In the genomic region with DNA sequence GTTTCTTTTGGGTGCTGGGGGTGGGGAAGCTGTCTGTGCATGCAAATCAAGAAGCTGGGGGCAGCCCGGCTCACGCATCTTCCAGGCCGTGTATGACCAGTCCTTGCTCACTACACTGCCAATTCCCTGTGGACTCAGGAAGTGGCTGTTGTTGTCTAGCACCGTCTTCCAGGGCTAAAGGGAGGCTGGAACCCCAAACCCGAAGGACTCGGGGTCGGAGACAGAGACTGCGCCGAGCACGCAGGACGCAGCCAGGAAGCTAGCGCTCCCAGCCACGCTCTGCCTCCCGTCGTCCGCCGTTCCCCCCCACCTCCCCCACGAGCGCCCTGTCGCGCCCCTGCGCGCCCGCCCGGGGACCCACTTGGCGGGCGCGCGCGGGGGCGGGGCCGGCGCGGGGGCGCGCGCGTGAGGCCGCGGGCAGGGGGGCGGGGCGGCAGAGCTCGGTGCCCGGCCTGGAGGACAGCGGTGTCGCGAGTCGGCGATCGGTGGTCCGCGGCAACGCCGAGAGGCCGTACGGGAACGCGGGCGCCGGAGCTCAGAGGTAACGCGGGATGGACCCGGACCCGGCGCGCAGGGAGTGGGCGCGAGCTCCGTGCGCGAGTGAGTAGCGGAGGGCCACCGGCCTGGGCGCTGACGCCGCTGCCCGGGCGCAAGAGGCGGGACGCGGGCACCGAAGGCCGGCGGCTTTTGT, we compare ENCODE assay signal across 8 mouse cellular contexts. TPM values are rescaled to one million over a fixed set of nuclear protein-coding genes. Genes with fewer than 3 reads are reported as not detected.
DNase-seq lines count a peak whose midpoint lies in the region; ATAC-seq and TF ChIP-seq lines count a peak whose summit lies in the region.

Gene Hp1bp3 (plus strand): TSS at position 97 of the 691 bp plus-strand sequence.

- TF ChIP-seq EP300 in liver, postnatal 0 days (IDR thresholded peaks at IDR 0.05; ENCODE audit: low read depth), result no peak

- peak; percentile 91 for DNase-seq in G1E (ENCODE audit: low spot score)
- peak; percentile 70 to 87 for DNase-seq in cerebellum, adult 18-20 months
- DNase-seq in heart, postnatal 25 days (ENCODE audit: low spot score), result peak; percentile 72
- DNase-seq in layer of hippocampus, adult 11-12 months (ENCODE audit: low spot score), result peak; percentile 73
- peak; percentile 89 for DNase-seq in liver, postnatal 0 days
- DNase-seq in testis, postnatal 10 days (ENCODE audit: low spot score), result peak; percentile 89

- peak within 1 kb of the TSS; percentile 99 for H3K9ac ChIP-seq in forebrain, embryonic 16.5 days (replicated peaks; ENCODE audit: low read depth, low read length)
- peak within 1 kb of the TSS; percentile 99 for H3K9ac ChIP-seq in liver, postnatal 0 days (replicated peaks)
- peak within 1 kb of the TSS; percentile 99 for H3K9ac ChIP-seq in neural tube, embryonic 13.5 days

- peak within 1 kb of the TSS; percentile 99 for H3K4me3 ChIP-seq in G1E (ENCODE audit: low read depth, low read length)
- peak within 1 kb of the TSS; percentile 96 for H3K4me3 ChIP-seq in forebrain, embryonic 16.5 days (replicated peaks; ENCODE audit: low read length)
- peak within 1 kb of the TSS; percentile 97 for H3K4me3 ChIP-seq in liver, postnatal 0 days (ENCODE audit: low read depth, low read length)
- peak within 1 kb of the TSS; percentile 99 for H3K4me3 ChIP-seq in neural tube, embryonic 13.5 days

- TF ChIP-seq CTCF in G1E (IDR thresholded peaks at IDR 0.05; ENCODE audit: low read depth, low read length), result no peak
- no peak for TF ChIP-seq CTCF in liver, postnatal 0 days (IDR thresholded peaks at IDR 0.05; ENCODE audit: low read depth)

- ATAC-seq in G1E (ENCODE audit: extremely low read depth, insufficient number of reproducible peaks, low FRiP score, poor library complexity, severe bottlenecking), result peak; percentile 23
- peak; percentile 60 for ATAC-seq in forebrain, embryonic 16.5 days
- peak; percentile 69 for ATAC-seq in liver, postnatal 0 days
- ATAC-seq in neural tube, embryonic 13.5 days (ENCODE audit: low read depth), result peak; percentile 87

- H3K36me3 ChIP-seq in G1E (replicated peaks), result peaks cover 26% of the 10 kb centered on the region
- H3K36me3 ChIP-seq in forebrain, embryonic 16.5 days (ENCODE audit: control insufficient read depth, insufficient read depth), result no peaks in the 10 kb centered on the region
- H3K36me3 ChIP-seq in liver, postnatal 0 days (replicated peaks; ENCODE audit: insufficient read depth, low read length), result no peaks in the 10 kb centered on the region
- H3K36me3 ChIP-seq in neural tube, embryonic 13.5 days, result peaks cover 3% of the 10 kb centered on the region; the same call in 1 of the 2 replicates

- H3K27me3 ChIP-seq in G1E (ENCODE audit: insufficient read depth, low read length), result no peaks in the 10 kb centered on the region
- no peaks in the 10 kb centered on the region for H3K27me3 ChIP-seq in forebrain, embryonic 16.5 days (replicated peaks; ENCODE audit: control insufficient read depth, insufficient read depth, low read length)
- H3K27me3 ChIP-seq in liver, postnatal 0 days (ENCODE audit: insufficient read depth, low read length), result no peaks in the 10 kb centered on the region
- no peaks in the 10 kb centered on the region for H3K27me3 ChIP-seq in neural tube, embryonic 13.5 days

- peak within 1 kb of the TSS; percentile 99 for H3K27ac ChIP-seq in forebrain, embryonic 16.5 days (ENCODE audit: low read length)
- peak within 1 kb of the TSS; percentile 99 for H3K27ac ChIP-seq in liver, postnatal 0 days (ENCODE audit: low read depth)
- peak within 1 kb of the TSS; percentile 100 for H3K27ac ChIP-seq in neural tube, embryonic 13.5 days (replicated peaks)

- peak within 1 kb of the TSS; percentile 90 for H3K4me2 ChIP-seq in forebrain, embryonic 16.5 days (ENCODE audit: low read length)
- peak within 1 kb of the TSS; percentile 76 for H3K4me2 ChIP-seq in liver, postnatal 0 days (ENCODE audit: low read depth, low read length)
- H3K4me2 ChIP-seq in neural tube, embryonic 13.5 days, result peak within 1 kb of the TSS; percentile 88

- under 1% methylated on average over 30 of the region's 84 CpGs for WGBS in forebrain, embryonic 16.5 days
- WGBS in liver, postnatal 0 days (ENCODE audit: insufficient replicate concordance), result 1% methylated on average over 61 of the region's 84 CpGs
- under 1% methylated on average over 70 of the region's 84 CpGs for WGBS in neural tube, embryonic 13.5 days

- no peaks in the 10 kb centered on the region for H3K9me3 ChIP-seq in G1E (replicated peaks)
- no peaks in the 10 kb centered on the region for H3K9me3 ChIP-seq in forebrain, embryonic 16.5 days (ENCODE audit: control insufficient read depth, low read length)
- no peaks in the 10 kb centered on the region for H3K9me3 ChIP-seq in liver, postnatal 0 days (ENCODE audit: low read length)
- H3K9me3 ChIP-seq in neural tube, embryonic 13.5 days, result no peaks in the 10 kb centered on the region

- intact Hi-C loops in heart, postnatal 25 days (cut with DNase I), result no loop called here

- H3K4me1 ChIP-seq in G1E (ENCODE audit: insufficient read depth, low read depth, low read length), result peaks cover 39% of the 10 kb centered on the region
- peaks cover 28% of the 10 kb centered on the region for H3K4me1 ChIP-seq in forebrain, embryonic 16.5 days (replicated peaks; ENCODE audit: control insufficient read depth, insufficient read depth, low read length)
- peaks cover 36% of the 10 kb centered on the region for H3K4me1 ChIP-seq in liver, postnatal 0 days (ENCODE audit: insufficient read depth)
- H3K4me1 ChIP-seq in neural tube, embryonic 13.5 days (replicated peaks), result peaks cover 44% of the 10 kb centered on the region

RNA-seq across cellular contexts. Expression of gene Hp1bp3, which starts in this region (rescaled TPM):
- total RNA-seq in G1E (2014; fragmentation: Nextera tagmentation), result 179 and 216 TPM in 2 replicates
- total RNA-seq in G1E (2017), result 118 and 127 TPM in 2 replicates
- 41.6 TPM in 2 replicates for polyA plus RNA-seq in G1E (2012)
- polyA plus RNA-seq in forebrain, embryonic 16.5 days (2015; fragmentation: Nextera tagmentation; extraction: Ambion mirVana), result 233 and 263 TPM in 2 replicates
- total RNA-seq in heart, postnatal 25 days (2021), result 10 to 100 TPM; 80.9 to 81.8 TPM
- 35.1 and 43.6 TPM in 2 replicates for polyA plus RNA-seq in liver, postnatal 0 days (2015; fragmentation: Nextera tagmentation; extraction: Ambion mirVana)
- 172 and 212 TPM in 2 replicates for polyA plus RNA-seq in neural tube, embryonic 13.5 days (2015; fragmentation: Nextera tagmentation; extraction: Ambion mirVana)

Comparison
In these comparisons a context has a peak if more than half of its experiments do, and no peak if none do; other contexts are left out.
1. Peak in every context shown above with its lines: DNase-seq, ATAC-seq, H3K4me3 ChIP-seq and H3K27ac ChIP-seq.
2. ATAC-seq: peak in every context shown above with its lines; median percentile 87 in neural tube, embryonic 13.5 days; 69 in liver, postnatal 0 days; 60 in forebrain, embryonic 16.5 days; 23 in G1E.